Mouse (Mus musculus): ENCODE measurements around the gene Olfr1136. TPM values are rescaled to one million over a fixed set of nuclear protein-coding genes. Genes with fewer than 3 reads are reported as not detected.

The Olfr1136 gene
- not detected in 2 replicates for polyA plus RNA-seq (2012; rRNA removed)

GRCm38 (mm10) chr2:87693847-87694246 is at the start of gene Olfr1136:
Gene Olfr1136, minus strand, starts transcription at chr2:87693947.

GRCm38 (mm10) chr2:87743452-87743851 is 49.7 kb upstream of the Olfr1136 start, which contains the start of gene Olfr1140:
Gene Olfr1140, plus strand, starts transcription at chr2:87743752.

GRCm38 (mm10) chr2:87739878-87740277 is 46.1 kb upstream of the Olfr1136 start, which contains the start of gene Olfr1138:
Gene Olfr1138, minus strand, starts transcription at chr2:87739978.

GRCm38 (mm10) chr2:87713079-87713478 is 19.3 kb upstream of the Olfr1136 start, which contains the start of gene Olfr1137:
Gene Olfr1137, minus strand, starts transcription at chr2:87713179.

GRCm38 (mm10) chr2:87673564-87673963 is 20.2 kb downstream of the Olfr1136 start, which contains the start of gene Olfr1135:
Gene Olfr1135, minus strand, starts transcription at chr2:87673664.

GRCm38 (mm10) chr2:87658360-87658759 is 35.4 kb downstream of the Olfr1136 start, which contains the start of gene Olfr1134:
Gene Olfr1134, minus strand, starts transcription at chr2:87658460.

GRCm38 (mm10) chr2:87647274-87647673 is 46.5 kb downstream of the Olfr1136 start, which contains the start of gene Olfr1133:
Gene Olfr1133, minus strand, starts transcription at chr2:87647374.

Other genes with a start within 250 kb of the Olfr1136 start
- not detected in 2 replicates for gene Olfr1126, start 240.0 kb downstream of the Olfr1136 start, polyA plus RNA-seq (2012; rRNA removed)
- not detected in 2 replicates for gene Pramel7, start 196.9 kb downstream of the Olfr1136 start, polyA plus RNA-seq (2012; rRNA removed)
- not detected in 2 replicates for gene Pramel6, start 187.4 kb downstream of the Olfr1136 start, polyA plus RNA-seq (2012; rRNA removed)
- not detected in 2 replicates for gene Olfr153, start 162.2 kb downstream of the Olfr1136 start, polyA plus RNA-seq (2012; rRNA removed)
- gene Olfr1128, start 148.4 kb downstream of the Olfr1136 start, polyA plus RNA-seq (2012; rRNA removed): not detected in 2 replicates
- not detected in 2 replicates for gene Olfr1129, start 120.0 kb downstream of the Olfr1136 start, polyA plus RNA-seq (2012; rRNA removed)
- gene Olfr1130, start 87.7 kb downstream of the Olfr1136 start, polyA plus RNA-seq (2012; rRNA removed): not detected in 2 replicates
- gene Olfr1131, start 66.8 kb downstream of the Olfr1136 start, polyA plus RNA-seq (2012; rRNA removed): not detected in 2 replicates
- not detected in 2 replicates for gene Olfr1132, start 56.4 kb downstream of the Olfr1136 start, polyA plus RNA-seq (2012; rRNA removed)
- gene Olfr1133, start 46.6 kb downstream of the Olfr1136 start, polyA plus RNA-seq (2012; rRNA removed): not detected in 2 replicates
- gene Olfr1134, start 35.5 kb downstream of the Olfr1136 start, polyA plus RNA-seq (2012; rRNA removed): not detected in 2 replicates
- not detected in 2 replicates for gene Olfr1135, start 20.3 kb downstream of the Olfr1136 start, polyA plus RNA-seq (2012; rRNA removed)
- not detected in 2 replicates for gene Olfr1137, start 19.2 kb upstream of the Olfr1136 start, polyA plus RNA-seq (2012; rRNA removed)
- not detected in 2 replicates for gene Olfr1138, start 46.0 kb upstream of the Olfr1136 start, polyA plus RNA-seq (2012; rRNA removed)
- gene Olfr1140, start 49.8 kb upstream of the Olfr1136 start, polyA plus RNA-seq (2012; rRNA removed): not detected in 2 replicates
- gene Olfr1141, start 60.0 kb upstream of the Olfr1136 start, polyA plus RNA-seq (2012; rRNA removed): not detected in 2 replicates
- not detected in 2 replicates for gene Olfr152, start 85.5 kb upstream of the Olfr1136 start, polyA plus RNA-seq (2012; rRNA removed)
- not detected in 2 replicates for gene Olfr1143, start 106.6 kb upstream of the Olfr1136 start, polyA plus RNA-seq (2012; rRNA removed)
- gene Olfr1145, start 115.9 kb upstream of the Olfr1136 start, polyA plus RNA-seq (2012; rRNA removed): not detected in 2 replicates
- not detected in 2 replicates for gene Olfr1148, start 136.6 kb upstream of the Olfr1136 start, polyA plus RNA-seq (2012; rRNA removed)
- gene Olfr1150-ps1, start 150.0 kb upstream of the Olfr1136 start, polyA plus RNA-seq (2012; rRNA removed): not detected in 2 replicates
- not detected in 2 replicates for gene Olfr1151, start 161.9 kb upstream of the Olfr1136 start, polyA plus RNA-seq (2012; rRNA removed)
- not detected in 2 replicates for gene Olfr1152, start 172.5 kb upstream of the Olfr1136 start, polyA plus RNA-seq (2012; rRNA removed)
- not detected in 2 replicates for gene Olfr1153, start 201.0 kb upstream of the Olfr1136 start, polyA plus RNA-seq (2012; rRNA removed)
- not detected in 2 replicates for gene Olfr1154, start 211.2 kb upstream of the Olfr1136 start, polyA plus RNA-seq (2012; rRNA removed)

Measured in colon, adult 2 months (tissue).